Mouse (Mus musculus) heart, adult 10 weeks (tissue): Measurements from ENCODE around the gene Necab2. TPM values are rescaled to one million over a fixed set of nuclear protein-coding genes. Genes with fewer than 3 reads are reported as not detected.

Source experiments
- polyA plus RNA-seq: library from polyadenylated mRNA; stranded (reverse); fragments of 350-450 nt; fragmentation: Illumina TruSeq; extraction: RNeasy Lipid Tissue Mini Kit (QIAGEN cat#74804); gene quantifications from one replicate; pipeline ENCODE4 v1.2.3, GENCODE M21; 2014; ENCODE audit warnings: low read depth, low replicate concordance

Necab2 gene
- not detected for polyA plus RNA-seq

DNA sequence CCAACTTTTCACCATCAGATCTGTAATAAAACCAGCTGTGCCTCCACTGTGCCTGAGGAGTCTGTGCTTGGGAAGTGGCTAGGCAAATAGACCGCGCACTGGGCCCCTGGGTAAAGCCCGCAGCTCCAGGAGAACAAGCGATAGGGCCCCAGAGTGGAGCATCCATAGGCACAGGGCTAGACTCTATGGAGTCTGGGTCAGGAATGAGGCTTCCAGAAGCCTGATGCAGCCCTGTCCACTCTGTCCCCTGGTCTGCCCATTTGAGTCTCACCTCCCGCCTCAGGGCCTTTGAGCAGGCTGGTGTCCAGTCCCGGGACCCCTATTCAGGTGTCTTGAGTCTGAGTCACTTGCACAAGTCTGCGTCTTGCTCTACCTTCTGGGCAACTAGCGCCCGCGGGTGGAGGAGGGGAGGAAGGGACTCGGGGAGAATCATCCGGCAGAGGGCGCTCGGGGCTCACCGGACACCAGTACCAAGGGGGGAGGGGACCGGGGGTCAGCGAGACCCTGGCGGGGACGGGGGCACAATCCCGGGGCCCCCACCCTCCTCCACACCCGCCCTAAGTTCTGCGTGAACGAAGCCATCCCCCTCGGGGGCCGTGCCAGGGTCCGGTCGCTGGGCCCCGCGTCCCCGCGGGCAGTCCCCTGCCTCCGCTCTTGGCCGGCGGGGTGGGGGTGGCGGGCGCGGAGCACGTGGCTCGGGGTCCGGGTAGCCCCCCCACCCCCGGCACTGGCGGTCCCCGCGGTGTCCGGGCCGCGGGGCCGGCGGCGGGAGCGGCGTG lies at the start of gene Necab2:
Gene Necab2 (plus strand): TSS at position 509 of the 779 bp plus-strand sequence.

DNA sequence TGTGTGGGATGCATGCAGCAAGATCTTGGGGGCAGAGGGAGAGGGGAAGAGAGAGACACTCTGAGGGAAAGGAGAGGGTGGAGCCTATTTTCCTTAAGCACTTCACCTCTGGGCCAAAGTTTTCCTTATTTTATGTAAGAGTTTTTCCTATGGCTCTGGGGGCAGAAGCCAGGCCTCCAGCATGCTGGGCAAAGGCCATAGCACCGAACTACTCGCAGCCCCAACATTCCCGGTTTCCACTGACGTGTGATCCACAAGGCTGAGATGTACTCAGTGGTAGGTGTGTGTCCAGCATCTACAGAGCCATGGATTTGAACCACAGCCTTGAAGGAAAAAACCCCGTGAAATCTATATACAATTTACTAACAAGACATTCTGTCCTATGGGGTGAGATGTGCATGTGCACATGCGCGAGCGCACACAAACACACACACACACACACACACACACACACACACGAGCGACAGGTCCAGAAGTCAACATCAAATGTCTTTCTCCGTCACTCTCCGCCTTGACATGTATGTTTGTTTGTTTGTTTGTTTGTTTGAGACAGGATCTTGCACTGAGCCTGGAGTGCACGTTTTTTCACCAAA lies 12.8 kb upstream of the Necab2 start, which contains the start of gene Osgin1:
Gene Osgin1 (plus strand): TSS at position 543 of the 593 bp plus-strand sequence.

DNA sequence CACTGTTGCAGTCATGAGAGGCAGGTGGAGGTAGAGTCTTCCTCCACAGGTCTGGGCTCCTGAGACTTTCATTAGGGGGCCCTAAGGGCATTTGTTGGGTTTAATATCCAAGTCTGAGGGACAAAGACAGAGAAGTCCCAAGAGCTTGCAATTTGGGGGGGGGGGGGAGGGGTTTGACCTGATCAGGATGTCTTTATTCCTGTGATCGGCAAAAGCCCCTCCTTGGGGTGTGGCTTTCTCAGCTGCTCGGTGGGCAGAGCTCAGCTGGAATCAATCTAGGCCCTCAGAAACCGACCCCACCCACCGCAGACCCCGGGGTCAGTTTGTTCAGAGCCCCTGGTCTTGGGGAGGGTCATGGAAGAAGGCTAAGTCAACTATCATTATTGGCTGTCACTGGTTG lies 55.1 kb downstream of the Necab2 start, which contains the start of gene Slc38a8:
Gene Slc38a8 (minus strand): TSS at position 101 of the 400 bp plus-strand sequence.

Other genes with a start within 250 kb of the Necab2 start
- gene Hsbp1, start 102.2 kb upstream of the Necab2 start, polyA plus RNA-seq, result 144 TPM
- gene Mlycd, start 51.8 kb upstream of the Necab2 start, polyA plus RNA-seq, result 108 TPM
- 4.1 TPM for gene Osgin1, start 12.6 kb upstream of the Necab2 start, polyA plus RNA-seq
- gene Slc38a8, start 55.0 kb downstream of the Necab2 start, polyA plus RNA-seq, result not detected
- gene Mbtps1, start 112.0 kb downstream of the Necab2 start, polyA plus RNA-seq, result 34.2 TPM
- 13.6 TPM for gene Hsdl1, start 128.5 kb downstream of the Necab2 start, polyA plus RNA-seq
- not detected for gene Dnaaf1, start 128.5 kb downstream of the Necab2 start, polyA plus RNA-seq
- 5.3 TPM for gene Taf1c, start 158.5 kb downstream of the Necab2 start, polyA plus RNA-seq
- not detected for gene Adad2, start 166.0 kb downstream of the Necab2 start, polyA plus RNA-seq
- gene Kcng4, start 189.0 kb downstream of the Necab2 start, polyA plus RNA-seq, result 0.34 TPM
- gene Wfdc1, start 219.6 kb downstream of the Necab2 start, polyA plus RNA-seq, result 23.6 TPM